Mouse (Mus musculus) left cerebral cortex, postnatal 4 days (tissue): ENCODE results near the gene Ccdc87. TPM values are rescaled to one million over a fixed set of nuclear protein-coding genes. Genes with fewer than 3 reads are reported as not detected.
"Not testable (repeated sequence)": the region's sequence is repeated elsewhere in the genome, so short reads cannot be mapped to it uniquely, and the experiment has no call there.

ENCODE experiments used
- DNase-seq: peaks from one replicate; pipeline ENCODE4 v3.0.0-alpha.2; 2022
- intact Hi-C: fragments of 180-260 bp; cut with DNase I; formaldehyde crosslinking; loops from one replicate; pipeline ENCODE4 v1.15.1; 2025
- total RNA-seq, 2 experiments: library from RNA; stranded (reverse); gene quantifications; 2 replicates each; pipeline ENCODE4 v1.2.3; 2021

The Ccdc87 gene
- 1 to 10 TPM; 1.7 to 2.0 TPM for total RNA-seq

DNA sequence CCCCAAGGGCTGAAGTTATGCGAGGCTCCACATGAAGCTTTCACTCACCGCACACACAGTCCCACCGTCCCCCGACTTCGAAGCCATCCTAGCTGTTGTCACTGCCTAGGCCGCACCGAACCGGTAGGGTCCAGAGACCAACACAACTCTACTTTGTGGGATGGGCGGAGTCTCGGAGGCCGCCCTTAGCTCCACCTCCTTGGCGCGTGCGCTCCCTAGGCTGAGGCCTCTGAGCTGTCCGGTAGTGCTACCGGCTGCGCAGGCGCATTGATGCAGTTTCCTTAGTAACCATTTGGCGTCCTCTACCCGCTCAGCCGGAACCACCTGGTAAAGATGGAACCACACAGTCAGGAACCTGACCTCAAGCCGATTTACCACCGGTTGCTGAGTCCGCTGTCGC is at the start of gene Ccdc87, which contains the start of gene Ccs:
Gene Ccdc87 (plus strand): TSS at position 218 of the 400 bp plus-strand sequence.
Gene Ccs (minus strand): TSS at position 184 of the 400 bp plus-strand sequence.
- intact Hi-C loops = no loop called here

DNA sequence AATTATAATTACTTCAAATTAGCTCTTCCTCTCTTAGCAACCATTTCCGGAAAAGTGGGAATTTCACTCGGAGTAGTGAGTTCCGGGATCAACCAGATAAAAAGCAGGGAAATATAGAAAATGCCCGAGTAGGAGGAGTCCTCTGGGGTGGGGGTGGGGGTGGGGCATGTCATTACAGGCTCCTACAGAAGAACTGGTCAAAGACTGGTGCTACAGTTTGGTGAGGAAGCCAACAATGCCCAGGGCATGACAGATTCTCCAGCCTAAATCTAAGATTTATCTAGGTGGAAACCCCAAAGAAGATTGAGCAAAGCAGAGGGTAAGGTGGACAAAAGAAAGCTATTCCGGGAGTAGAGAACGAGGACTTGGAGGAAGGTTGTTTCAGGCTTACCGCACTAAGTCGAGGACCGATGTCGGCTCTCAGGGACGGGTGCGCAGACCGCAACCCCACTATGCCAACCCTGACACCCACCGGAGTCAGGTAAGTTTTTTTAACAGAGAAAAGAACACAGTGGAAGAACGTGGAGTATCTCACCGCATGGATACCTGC is 45.8 kb upstream of the Ccdc87 start:
- no peak for DNase-seq
- intact Hi-C loops = no loop called here

More for the DNA sequence above, at the start of gene Ccdc87, which contains the start of gene Ccs:
- DNase-seq = peak; percentile 96

DNA sequence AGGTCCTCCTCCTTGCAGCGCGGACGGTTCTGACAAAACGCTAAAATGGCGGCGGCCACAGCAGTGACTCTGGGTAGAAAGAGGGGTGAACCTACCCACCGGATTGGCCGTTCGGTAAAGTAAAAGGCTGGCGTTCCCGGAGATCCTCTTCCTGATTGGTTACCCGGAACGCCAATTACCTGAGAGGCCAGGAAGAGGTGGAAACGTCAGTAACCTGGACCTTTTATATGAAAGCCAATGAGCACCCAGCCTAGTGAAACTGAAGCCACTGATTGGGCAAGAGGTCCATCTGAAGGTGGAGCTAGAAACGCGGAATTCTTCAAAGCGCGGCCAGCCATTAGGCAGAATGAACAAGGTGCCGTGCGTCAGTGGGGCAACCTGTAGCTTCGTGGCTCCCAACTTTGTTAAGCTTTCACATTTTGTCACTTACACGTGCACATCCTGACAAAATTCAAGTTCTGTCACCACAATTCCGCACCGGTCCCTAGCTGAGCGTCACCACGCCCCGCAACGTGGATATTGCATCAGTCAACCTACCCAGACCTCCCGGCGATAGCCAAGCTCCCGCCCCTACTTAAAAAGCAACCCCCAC is 45.2 kb upstream of the Ccdc87 start, which contains the start of gene Rbm4:
Gene Rbm4 (minus strand): TSS at position 71 of the 592 bp plus-strand sequence.
- DNase-seq = peak; percentile 97
- intact Hi-C loops = no loop called here

DNA sequence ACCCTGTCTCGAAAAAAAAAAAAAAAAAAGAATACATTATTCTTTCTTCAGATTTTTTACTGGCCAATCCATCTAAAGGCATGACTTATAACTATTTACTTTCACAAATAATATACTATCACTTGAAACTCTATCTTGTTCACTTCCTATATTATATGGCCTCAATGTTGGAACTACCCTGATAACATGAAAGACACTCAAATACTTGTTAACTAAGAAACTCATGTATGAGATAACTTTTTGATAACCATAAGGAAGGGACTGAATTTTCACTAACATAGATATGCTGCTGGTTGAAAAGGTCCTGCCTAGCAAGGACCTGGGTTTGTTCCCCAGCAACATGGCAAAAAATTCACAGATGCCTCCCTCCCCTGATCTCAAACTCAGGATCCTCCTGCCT is 43.2 kb upstream of the Ccdc87 start:
- DNase-seq = no peak
- intact Hi-C loops = no loop called here

DNA sequence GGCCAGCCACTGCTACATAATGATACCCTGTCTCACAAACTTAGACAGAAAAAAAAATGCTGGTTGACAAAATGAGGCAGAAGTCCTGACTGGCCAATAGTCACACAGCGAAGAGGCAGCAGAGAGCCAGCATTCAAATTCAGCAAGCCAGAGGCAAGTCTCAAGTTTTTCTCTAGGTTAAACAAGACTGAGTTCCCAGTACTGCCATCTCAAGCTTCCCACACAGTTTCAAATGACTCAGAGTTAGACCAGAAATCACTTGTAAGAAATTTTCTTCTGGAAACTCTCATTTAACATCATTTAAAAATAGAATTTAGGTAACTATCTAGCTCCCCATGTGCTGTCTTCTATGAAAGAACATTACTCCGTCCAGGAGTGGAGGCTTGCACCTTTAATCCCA is 41.3 kb upstream of the Ccdc87 start:
- DNase-seq = no peak
- intact Hi-C loops = no loop called here

DNA sequence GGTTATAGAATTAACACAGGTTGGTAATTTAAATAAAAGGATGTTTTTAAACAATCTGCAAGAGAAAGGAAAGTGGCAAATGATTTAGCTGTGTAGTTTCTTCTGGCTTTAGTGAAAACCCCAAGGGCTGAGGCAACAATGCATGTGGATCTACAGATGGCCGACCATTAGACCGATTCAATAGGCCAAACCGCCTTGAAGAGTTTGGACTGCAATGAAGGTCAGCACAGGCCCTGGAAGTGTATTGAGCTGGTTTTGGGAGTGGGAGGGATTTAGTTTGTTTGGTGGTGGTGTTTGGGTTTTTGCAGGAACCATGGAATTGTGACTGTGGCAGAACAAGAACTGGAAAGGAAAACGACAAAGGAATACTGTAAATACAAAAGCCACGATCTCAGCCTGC is 40.1 kb upstream of the Ccdc87 start:
- DNase-seq = no peak
- intact Hi-C loops = no loop called here

DNA sequence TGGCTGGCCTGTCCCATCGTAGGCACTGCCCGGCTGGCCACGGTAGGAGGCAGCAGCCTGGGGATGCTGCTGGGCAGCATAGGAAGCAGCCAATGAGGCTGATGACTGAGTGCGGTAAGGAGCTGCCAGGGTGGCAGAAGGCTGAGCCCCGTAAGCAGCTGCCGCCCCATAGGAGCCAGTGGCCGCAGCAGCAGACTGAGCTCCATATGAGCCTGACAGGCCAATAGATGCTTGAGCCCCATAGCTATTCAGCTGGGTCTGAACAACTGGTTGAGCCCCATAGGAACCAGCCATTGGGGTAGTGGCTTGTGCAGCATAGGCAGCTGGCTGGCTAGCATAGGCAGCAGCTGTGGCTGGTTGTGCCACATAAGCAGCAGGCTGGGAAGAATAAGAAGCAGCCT is 36.5 kb upstream of the Ccdc87 start:
- peak; percentile 54 for DNase-seq
- intact Hi-C loops = no loop called here

DNA sequence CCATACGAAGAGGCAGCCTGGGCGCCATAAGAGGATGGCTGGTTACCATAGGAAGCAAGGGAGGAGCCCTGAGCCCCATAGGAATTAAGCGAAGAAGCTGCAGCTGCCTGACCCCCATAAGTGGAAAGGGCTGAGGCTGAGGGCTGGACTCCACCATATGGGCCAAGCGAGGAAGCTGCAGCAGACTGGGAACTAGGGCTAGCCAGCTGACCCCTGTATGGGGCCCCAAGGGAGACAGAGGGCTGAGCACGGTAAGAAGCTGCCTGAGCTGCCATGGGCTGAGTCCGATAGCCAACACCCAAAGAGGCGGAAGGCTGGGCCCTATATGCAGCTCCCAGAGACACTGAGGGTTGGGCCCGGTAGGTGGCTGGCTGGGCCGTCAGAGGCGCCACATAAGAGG is 35.9 kb upstream of the Ccdc87 start:
- intact Hi-C loops = no loop called here
- DNase-seq = peak; percentile 17

DNA sequence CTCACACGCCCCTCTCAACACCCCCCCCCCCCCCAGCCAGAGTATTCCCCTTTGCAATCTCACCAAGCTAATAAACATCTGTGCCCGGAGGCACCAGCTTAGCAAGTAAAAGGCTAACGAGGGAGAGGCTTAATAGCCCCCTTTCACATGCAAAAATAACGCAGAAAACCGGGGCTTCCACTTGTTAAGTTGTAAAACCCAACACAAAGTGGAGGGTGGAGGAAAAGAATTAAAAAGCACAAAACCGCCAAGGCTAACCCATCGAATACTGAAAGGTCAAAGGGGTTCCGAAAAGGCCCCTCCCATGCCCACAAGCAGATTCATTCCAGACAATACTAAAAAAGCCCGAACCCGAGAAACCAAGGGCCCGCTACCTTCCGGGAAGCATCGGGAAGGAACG is 28.9 kb upstream of the Ccdc87 start:
- intact Hi-C loops = no loop called here
- DNase-seq = no peak

DNA sequence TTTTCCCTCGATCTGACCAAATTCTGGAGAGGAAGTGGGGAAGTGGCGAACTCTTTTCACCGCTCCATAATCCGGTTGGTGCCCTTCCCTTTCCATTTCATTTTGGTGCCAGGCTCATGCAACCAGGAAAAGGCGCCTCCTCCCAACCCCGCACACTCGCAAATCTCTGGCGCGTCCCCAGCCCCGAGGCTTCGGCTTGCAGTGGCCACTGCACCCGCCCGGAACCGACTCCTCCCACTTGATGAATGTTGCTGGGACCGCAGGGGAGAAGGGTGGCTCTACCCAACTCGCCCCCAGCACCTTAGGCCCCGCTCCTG is 28.5 kb upstream of the Ccdc87 start:
- no peak for DNase-seq
- intact Hi-C loops = no loop called here

DNA sequence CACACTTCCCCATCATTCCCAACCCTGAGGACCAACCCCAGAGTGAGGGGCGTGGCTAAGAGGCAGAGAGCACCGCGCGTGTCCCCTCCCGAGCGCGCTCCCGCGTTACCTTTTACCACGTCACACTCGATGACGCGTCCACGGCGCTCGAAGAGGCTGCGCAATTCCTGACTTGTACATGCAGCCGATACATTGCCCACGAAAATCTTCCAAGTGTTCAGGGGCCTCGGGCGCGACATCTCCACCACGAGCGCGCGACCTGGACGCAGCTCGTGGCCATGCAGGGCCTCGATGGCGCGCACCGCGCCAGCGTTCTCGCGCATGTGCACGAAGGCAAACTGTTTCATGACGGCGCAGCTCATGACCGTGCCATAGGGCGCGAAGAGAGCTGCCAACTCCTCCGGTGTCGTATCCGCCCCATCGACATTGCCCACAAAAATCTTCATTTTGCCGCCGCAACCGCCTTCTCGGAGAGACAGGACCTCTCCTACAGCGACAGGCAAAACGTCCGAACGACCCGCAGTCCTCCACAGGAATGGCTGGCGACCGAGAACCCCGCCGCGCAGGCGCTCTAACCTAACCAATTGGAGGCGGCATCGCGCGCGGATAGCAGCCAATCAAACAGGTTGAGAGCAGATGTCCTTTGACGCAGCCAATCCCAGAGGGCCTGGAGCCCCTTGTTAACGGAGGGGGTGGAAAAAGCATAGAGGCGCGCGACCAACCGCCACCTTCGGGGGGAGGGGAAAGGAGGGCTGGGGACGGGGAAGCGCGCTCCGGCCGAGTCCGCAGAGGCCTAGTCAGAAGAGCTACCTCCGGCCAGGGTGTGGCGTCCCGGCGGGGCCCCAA is 27.9 kb upstream of the Ccdc87 start, which contains the start of the genes Gm21992 and Rbm14:
Gene Gm21992 (minus strand): TSS at position 550 of the 846 bp plus-strand sequence.
Gene Rbm14 (minus strand): TSS at position 572 of the 846 bp plus-strand sequence.
- intact Hi-C loops = no loop called here

DNA sequence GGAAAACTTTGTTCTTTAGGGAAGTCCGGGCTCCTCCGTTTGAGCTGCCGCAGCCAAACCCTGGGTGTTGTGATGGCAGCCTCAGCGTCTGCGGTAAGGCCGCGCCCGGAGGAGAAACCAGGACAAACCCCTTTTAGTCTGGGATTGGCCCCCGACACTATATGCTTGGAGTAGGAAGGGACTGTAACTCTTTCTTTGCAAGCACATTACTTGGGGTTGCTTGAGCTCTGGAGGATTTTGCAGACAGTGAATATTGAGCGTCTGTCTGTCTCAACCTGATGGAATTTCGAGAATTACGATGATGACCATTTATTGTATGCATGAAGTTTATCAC is 27.3 kb upstream of the Ccdc87 start:
- DNase-seq = no peak
- intact Hi-C loops = no loop called here

More for the DNA sequence above, 27.9 kb upstream of the Ccdc87 start, which contains the start of the genes Gm21992 and Rbm14:
- peak; percentile 99 for DNase-seq

DNA sequence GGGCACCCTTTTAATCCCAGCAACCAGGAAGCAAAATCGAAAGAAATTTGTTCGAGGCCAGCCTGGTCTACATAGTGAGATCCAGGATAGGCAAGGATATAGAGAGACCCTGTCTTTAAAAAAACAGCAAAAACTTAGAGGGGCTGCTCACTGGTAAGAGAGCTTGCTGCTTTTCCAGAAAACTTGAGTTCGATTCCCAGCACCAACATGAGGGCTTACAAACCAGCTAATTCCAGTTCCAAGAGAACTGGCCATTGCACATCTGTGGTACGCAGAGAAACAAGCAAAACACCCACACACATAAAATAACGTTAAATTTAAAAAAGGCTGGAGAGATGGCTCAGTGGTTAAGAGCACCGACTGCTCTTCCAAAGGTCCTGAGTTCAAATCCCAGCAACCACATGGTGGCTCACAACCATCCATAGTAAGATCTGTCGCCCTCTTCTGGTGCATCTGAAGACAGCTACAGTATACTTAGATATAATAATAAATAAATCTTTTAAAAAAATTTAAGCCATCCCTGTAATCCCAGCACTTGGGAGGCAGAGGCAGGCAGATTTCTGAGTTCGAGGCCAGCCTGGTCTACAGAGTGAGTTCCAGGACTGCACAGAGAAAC is 26.7 kb upstream of the Ccdc87 start:
- DNase-seq, intact Hi-C loops: not testable (repeated sequence)

DNA sequence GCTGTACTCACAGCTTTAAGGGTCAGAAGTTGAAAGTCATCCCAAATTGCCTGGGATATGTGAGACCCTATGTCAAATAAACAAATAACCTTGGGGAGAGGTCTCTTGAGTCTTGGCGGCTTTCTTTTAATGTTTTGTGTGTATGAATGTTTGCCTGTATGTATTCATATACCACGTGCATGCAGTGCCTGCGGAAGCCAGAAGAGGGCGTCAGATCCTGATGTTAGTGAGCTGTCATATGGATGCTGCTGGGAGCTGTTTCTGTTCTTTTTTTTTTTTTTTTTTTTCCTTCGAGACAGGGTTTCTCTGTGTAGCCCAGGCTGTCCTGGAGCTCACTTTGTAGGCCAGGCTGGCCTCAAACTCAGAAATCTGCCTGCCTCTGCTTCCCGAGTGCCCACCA is 26.2 kb upstream of the Ccdc87 start:
- intact Hi-C loops = no loop called here
- peak; percentile 50 for DNase-seq

DNA sequence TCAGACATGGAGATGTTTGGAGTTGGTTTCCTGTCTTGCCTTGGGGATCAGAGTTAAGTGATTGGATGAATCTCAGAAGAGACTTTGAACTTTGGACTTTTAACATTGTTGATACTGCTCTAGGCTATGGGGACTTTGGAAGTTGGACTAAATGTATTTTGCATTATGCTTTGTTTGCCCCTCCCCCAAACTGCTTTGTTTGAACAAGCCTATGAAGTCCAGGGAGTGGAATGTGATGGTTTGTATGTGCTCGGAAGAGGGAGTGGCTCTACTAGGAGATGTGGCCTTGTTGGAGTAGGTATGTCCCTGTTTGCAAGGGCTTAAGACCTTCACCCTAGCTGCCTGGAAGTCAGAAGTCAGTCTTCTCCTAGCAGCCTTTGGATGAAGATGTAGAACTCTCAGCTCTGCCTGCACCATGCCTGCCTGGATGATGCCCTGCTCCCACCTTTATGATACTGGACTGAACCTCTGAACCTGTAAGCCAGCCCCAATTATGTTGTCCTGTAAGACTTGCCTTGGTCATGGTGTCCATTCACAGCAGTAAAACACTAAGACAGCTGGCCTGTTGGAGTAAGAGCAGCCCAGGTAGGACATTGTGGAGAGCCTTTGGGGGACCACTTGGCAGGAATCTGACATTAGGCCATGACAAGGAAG is 21.9 kb upstream of the Ccdc87 start:
- intact Hi-C loops = no loop called here
- no peak for DNase-seq

DNA sequence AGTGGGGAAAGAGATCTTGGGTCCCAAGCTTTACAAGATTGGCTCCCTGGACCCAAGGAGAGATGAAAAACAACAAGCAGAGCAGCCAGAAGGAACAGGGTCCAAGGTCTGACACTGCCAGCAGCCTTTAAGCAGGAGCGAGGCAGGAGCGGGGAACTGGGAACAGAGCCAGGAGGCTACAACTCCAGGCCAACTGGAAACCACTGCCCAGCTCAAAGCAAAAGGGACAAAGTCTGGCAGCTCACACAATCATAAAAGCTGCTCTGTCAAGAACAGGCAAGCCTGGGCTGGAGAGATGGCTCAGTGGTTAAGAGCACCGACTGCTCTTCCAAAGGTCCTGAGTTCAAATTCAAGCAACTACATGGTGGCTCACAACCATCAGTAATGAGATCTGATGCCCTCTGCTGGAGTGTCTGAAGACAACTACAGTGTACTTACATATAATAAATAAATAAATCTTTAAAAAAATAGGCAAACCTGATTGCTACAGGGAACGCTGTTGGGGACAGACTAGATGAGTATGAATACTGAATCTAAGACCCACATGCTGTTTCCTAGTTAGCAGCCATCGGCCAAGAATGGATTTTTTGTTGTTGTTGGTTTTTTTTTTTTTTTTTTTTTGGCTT is 18.4 kb upstream of the Ccdc87 start:
- peak; percentile 93 for DNase-seq
- intact Hi-C loops = no loop called here

DNA sequence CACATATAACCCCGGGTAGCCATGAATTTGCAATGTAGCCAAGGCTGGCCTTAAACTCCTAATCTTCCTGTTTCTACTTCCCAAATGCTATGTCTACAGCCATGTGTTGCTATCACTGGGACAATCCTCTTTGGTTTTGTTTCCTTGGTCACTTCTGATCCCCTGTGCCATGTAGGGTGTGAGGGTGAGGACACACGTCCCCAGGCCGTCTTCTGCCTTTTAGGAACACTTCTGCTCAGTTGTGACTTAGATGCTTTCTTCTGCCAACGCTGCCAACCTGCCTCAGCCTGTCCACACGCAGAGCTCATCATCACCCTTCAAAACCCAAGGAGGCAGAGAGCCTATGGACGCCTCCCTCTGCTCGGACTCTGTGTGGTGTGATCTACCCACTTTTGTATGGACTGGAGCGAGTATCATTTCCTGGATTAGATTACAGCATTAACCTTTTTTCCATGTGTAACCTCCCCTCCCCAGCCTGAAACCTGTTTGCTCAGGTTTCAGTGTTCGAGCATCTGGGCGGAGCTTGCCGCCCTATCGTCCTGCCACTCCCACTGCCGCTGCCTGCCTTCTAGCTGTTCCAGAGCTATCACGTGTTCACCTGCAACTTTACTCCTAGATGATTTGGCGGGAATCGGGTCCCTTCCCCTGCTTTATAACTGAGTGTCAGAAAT is 10.6 kb upstream of the Ccdc87 start:
- no peak for DNase-seq
- intact Hi-C loops = no loop called here

DNA sequence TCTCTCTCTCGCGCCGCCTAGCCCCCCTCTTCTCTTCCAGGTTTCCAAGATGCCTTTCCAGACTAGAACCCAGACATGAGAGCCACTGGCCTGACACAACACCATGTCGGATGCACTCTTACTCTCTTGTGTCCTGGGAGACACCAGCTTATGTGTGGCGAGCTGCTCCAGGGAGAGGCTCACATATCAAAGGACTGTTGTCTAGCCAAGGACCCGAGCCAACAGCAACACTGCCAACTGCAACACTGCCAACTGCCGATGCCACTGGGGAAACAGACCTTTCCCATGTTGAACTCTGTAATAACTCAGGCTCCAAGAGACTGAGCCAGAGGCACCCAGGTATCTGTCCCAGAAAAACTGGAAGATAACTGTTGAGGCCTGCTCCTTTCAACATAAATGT is 10.0 kb upstream of the Ccdc87 start:
- DNase-seq = peak; percentile 88
- intact Hi-C loops = no loop called here

DNA sequence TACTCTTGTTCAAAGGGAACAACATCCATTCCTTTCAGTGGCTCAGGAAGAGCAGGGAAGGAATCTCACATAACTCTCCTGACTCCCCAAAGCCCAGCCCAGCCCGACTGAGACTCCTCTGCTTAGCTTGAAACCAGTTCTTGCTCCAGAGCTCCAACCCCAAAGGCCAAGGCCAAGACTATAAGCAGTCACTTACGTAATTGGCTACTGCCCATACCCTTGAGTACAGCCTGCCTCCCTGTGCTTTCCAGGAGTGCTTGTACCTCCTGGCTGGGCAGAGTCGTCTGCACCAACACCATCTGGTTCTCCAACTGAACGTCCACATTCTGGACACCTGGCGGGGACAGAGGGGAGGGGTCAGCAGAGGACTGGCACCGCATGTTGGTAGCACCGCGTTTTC is 5.2 kb upstream of the Ccdc87 start:
- no peak for DNase-seq
- intact Hi-C loops = no loop called here

DNA sequence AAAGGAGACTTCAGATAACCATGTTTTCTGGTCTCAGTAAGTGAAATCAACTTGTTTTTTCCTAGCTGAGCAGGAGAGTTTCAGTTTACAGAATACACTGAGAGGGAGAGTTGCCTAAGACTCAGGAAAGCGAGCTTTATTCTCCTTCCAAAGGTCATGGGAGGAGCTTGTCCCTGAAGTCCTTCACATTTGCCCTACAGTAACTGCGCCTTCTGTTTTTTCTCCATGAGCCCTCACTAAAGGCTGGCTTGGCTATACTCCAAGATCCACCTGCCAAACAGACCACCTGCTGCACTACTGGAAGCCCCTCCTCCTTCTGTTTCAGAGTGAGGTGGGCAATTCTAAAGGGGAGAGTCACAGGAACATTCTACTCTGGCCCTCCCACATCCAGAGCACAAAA is 3.1 kb upstream of the Ccdc87 start:
- DNase-seq = no peak
- intact Hi-C loops = no loop called here
